Mouse (Mus musculus) neural tube, embryonic 11.5 days (tissue): ENCODE results near the gene Rgs14. TPM values are rescaled to one million over a fixed set of nuclear protein-coding genes. Genes with fewer than 3 reads are reported as not detected.

Experiments
- ATAC-seq: fragments of 200-750 bp; cut with Nextera tagmentation; 2 replicates; pipeline ENCODE4 v1.8.0; 2017; ENCODE audit warnings: moderate number of reproducible peaks, mild to moderate bottlenecking, moderate TSS enrichment, moderate library complexity; ENCODE audit not compliant: insufficient read depth, low FRiP score, low TSS enrichment
- DNase-seq: peaks from one replicate; pipeline ENCODE4 v3.0.0-alpha.2; 2015; ENCODE audit warnings: low spot score
- H3K27ac ChIP-seq: fragments of 300-500 bp; sonication (generic); 2 replicates; pipeline ENCODE4 v1.5.1; 2014; ENCODE audit warnings: low read depth, mild to moderate bottlenecking, low read length
- H3K27me3 ChIP-seq: fragments of 300-500 bp; sonication (generic); 2 replicates; pipeline ENCODE4 v1.6.1; 2014; ENCODE audit warnings: mild to moderate bottlenecking, low read length, mixed read lengths; ENCODE audit not compliant: control insufficient read depth, insufficient read depth
- H3K36me3 ChIP-seq: fragments of 300-500 bp; sonication (generic); 2 replicates; pipeline ENCODE4 v1.6.1; 2014; ENCODE audit warnings: mild to moderate bottlenecking, low read length, moderate library complexity, mixed read lengths; ENCODE audit not compliant: control insufficient read depth, insufficient read depth
- H3K4me1 ChIP-seq: fragments of 300-500 bp; sonication (generic); 2 replicates; pipeline ENCODE4 v1.6.1; 2014; ENCODE audit warnings: low read length, mixed read lengths; ENCODE audit not compliant: control insufficient read depth, insufficient read depth
- H3K4me2 ChIP-seq: fragments of 300-500 bp; sonication (generic); 2 replicates; pipeline ENCODE4 v1.6.1; 2014; ENCODE audit warnings: low read depth, mild to moderate bottlenecking, moderate library complexity
- H3K4me3 ChIP-seq: fragments of 300-500 bp; sonication (generic); 2 replicates; pipeline ENCODE4 v1.5.1; 2014; ENCODE audit warnings: low read depth, low read length
- H3K9ac ChIP-seq: fragments of 300-500 bp; sonication (generic); 2 replicates; pipeline ENCODE4 v1.6.1; 2014; ENCODE audit warnings: mild to moderate bottlenecking, low read length
- H3K9me3 ChIP-seq: fragments of 300-500 bp; sonication (generic); 2 replicates; pipeline ENCODE4 v1.6.1; 2016; ENCODE audit warnings: low read length; ENCODE audit not compliant: control insufficient read depth
- WGBS: fragments of 180-500 bp; shearing (Covaris S2); extraction: QIAGEN DNeasy Blood & Tissue Kit; methylation state at CpG from one replicate; pipeline ENCODE4 v1.1.7; 2014; 5-methylcytosine and 5-hydroxymethylcytosine counted together
- polyA plus RNA-seq: library from polyadenylated mRNA; unstranded; fragments of >200 nt; fragmentation: Nextera tagmentation; extraction: Ambion mirVana; gene quantifications from 2 replicates; pipeline ENCODE4 v1.2.1, GENCODE M21; 2014

Rgs14 gene
- polyA plus RNA-seq, 1 experiment from 2014 or later = 0.97 TPM

- H3K4me3 ChIP-seq = peak overlapping the region; percentile 62
- no peak overlapping the region for H3K27ac ChIP-seq
These were observed 40.9 kb upstream of the Rgs14 start for GRCm38 (mm10) chr13:55328641-55329040.

DNA sequence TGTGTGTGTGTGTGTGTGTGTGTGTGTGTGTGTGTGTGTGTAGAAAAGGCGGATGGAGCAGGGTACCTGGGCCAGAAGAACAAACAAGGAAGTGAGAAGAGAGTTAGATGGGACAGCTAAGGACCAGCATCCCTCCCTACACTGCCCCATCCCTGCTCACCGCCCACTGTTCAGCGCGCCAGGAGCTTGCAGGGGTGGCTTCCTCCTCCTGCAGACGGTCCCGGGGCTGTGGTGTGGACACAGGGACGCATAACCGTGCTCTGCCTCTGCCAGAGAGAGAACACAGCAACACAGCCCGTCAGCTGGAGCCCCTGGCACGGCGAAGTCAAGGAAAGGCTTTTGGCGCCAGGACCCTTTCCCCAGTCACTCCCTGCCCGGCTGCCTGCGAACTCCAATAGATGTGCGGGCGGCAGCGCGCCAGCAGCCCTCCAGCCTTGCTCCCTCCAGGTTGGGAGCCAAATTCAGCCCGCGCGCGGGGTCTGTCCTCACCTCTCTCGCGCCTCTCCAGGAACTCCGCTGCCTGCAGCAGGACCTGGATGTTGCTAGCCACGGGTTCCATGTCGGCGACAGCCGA lies 40.3 kb upstream of the Rgs14 start:
- peak; percentile 36; the same call in 1 of the 2 replicates for ATAC-seq
- peak; percentile 76 for DNase-seq
- Histone ChIP-seq H3K4me3 (peak overlapping the region; percentile 62), H3K27ac (peak overlapping the region; percentile 84; the same call in 1 of the 2 replicates), H3K4me2 (peak overlapping the region; percentile 81), H3K4me1 (peaks cover 12% of the 10 kb centered on the region), H3K36me3 (peaks cover 11% of the 10 kb centered on the region), H3K27me3 (no peaks in the 10 kb centered on the region), H3K9me3 (no peaks in the 10 kb centered on the region), H3K9ac (peak overlapping the region; percentile 63)
- 2% methylated on average over 29 of the region's 29 CpGs for WGBS

More at GRCm38 (mm10) chr13:55328641-55329040, 40.9 kb upstream of the Rgs14 start:
- peak overlapping the region; percentile 63 for H3K9ac ChIP-seq
- 87% methylated on average over 4 of the region's 4 CpGs for WGBS
- DNase-seq (no peak), ATAC-seq (no peak)
- peaks cover 12% of the 10 kb centered on the region for H3K4me1 ChIP-seq
- H3K9me3 ChIP-seq = no peaks in the 10 kb centered on the region
- no peaks in the 10 kb centered on the region for H3K27me3 ChIP-seq
- peak overlapping the region; percentile 81 for H3K4me2 ChIP-seq
- H3K36me3 ChIP-seq = peaks cover 15% of the 10 kb centered on the region

DNA sequence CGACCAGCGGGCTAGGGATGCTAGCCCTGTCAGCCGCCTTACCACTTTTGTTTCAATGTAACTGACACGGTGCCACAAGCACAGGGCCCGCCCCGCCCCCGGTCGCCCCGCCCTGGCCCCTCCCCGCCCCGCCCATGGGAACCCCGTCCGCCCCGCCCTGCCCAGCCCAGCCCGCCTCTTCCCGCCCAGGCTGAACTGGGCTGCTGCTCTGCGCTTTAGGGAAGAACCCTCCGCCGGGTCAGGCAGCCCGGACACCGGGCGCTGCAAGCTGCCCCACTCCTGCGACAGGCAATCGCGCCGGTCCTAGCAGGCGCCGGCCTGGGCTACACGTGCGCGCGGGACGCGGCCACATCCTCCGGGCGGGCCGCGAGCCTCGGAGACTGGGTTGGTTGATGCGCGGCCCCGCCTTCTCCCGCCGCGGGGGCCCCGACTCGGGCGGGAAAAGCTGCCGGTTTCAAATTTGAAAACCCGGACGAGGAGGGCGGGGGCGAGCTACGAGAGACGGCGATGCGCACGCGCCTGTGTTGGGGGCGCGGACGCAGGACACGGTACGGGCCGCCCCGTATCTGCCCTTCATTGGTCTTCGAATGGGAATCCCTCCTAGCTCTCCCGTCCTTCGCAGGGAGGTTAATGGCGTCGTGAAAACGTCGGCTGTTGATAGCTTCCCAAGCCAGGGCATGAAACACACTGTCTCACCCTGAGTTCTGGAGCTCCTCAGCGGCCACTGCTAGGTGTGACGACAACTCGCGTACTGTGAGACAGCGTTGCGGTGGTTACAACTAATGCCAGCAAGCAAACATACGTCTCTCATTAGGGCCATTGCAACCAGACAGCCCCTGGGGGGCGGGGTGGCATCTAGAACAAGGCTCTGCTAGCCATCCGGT lies 39.6 kb upstream of the Rgs14 start, which contains the start of gene Mxd3:
Gene Mxd3 (minus strand): TSS at position 141 of the 884 bp plus-strand sequence.
- H3K9me3 ChIP-seq = no peaks in the 10 kb centered on the region
- H3K4me2 ChIP-seq = peak within 1 kb of the TSS; percentile 81
- peaks cover 9% of the 10 kb centered on the region for H3K36me3 ChIP-seq
- H3K4me3 ChIP-seq = peak within 1 kb of the TSS; percentile 62
- H3K4me1 ChIP-seq = peaks cover 12% of the 10 kb centered on the region
- peak within 1 kb of the TSS; percentile 84 for H3K27ac ChIP-seq
- peak within 1 kb of the TSS; percentile 63 for H3K9ac ChIP-seq
- under 1% methylated on average over 58 of the region's 82 CpGs for WGBS
- ATAC-seq (peak; percentile 84), DNase-seq (peak; percentile 93)
- H3K27me3 ChIP-seq = no peaks in the 10 kb centered on the region

DNA sequence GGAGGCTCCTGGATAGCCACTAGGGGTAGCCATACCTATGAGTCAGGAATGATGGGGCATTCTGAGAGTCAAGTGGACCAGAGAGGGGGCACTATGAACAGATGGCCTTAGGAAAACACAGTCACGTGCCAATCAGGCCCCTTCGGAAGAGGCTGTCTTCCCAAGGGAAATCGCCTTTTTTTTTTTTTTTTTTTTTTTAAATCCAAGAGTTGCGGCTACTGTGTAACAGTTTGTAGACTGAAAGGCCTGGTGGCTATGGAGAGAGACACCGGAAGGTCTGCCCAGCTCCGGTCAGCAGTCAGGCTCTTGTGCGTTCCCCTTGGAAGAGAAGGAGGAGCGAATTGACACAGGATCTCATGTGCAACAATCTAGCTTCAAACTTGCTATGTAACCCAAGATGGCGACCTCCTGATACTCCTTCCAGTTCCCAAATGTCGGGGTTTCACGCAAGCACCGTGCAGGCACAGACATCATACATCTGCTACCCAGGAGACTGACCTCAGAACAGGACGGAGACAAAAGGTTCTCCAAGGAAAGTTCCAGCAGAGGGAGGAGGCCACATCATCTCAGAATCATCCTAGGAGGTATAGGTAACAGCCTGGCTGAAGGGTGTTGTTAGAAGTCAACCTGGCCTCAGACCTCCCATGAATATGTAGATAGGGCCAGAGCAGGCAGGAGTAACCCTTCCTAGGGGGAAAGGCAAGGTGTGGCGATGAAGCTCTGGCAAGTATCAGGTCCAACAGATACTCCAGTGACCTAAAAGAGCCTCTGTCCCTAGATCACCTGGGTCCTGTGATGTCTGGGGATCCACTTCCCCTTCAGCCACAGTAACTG lies 38.7 kb upstream of the Rgs14 start:
- no peak; the same call in 1 of the 2 replicates for ATAC-seq
- no peaks in the 10 kb centered on the region for H3K9me3 ChIP-seq
- DNase-seq = no peak
- H3K9ac ChIP-seq = peak overlapping the region; percentile 63
- peak overlapping the region; percentile 84 for H3K27ac ChIP-seq
- peaks cover 12% of the 10 kb centered on the region for H3K4me1 ChIP-seq
- H3K36me3 ChIP-seq = peaks cover 3% of the 10 kb centered on the region
- no peaks in the 10 kb centered on the region for H3K27me3 ChIP-seq
- H3K4me2 ChIP-seq = peak overlapping the region; percentile 81
- H3K4me3 ChIP-seq = peak overlapping the region; percentile 62
- WGBS = 49% methylated on average over 14 of the region's 14 CpGs

DNA sequence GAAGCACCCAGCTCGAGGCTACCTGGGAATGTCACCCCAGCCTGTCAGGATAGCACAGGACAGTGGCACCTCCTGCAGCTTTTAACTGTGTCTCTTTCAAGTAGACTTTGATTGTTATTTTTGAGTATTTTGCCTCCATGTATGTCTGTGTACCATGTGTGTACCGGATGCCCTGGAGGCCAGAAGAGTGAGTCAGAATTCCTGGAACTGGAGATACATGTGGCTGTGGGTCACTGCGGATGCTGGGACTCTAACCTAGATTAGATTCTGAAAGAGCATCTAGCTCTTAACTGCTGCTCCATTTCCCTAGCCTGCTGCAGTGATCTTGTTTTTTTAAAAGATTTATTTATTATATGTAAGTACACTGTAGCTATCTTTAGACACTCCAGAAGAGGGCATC lies 37.2 kb upstream of the Rgs14 start:
- DNase-seq (no peak), ATAC-seq (no peak)
- no peak overlapping the region for H3K9ac ChIP-seq
- H3K27ac ChIP-seq = no peak overlapping the region
- 90% methylated on average over 3 of the region's 3 CpGs for WGBS
- H3K4me3 ChIP-seq = no peak overlapping the region
- H3K36me3 ChIP-seq = no peaks in the 10 kb centered on the region
- H3K27me3 ChIP-seq = no peaks in the 10 kb centered on the region
- H3K4me2 ChIP-seq = no peak overlapping the region
- H3K4me1 ChIP-seq = peaks cover 12% of the 10 kb centered on the region
- no peaks in the 10 kb centered on the region for H3K9me3 ChIP-seq

DNA sequence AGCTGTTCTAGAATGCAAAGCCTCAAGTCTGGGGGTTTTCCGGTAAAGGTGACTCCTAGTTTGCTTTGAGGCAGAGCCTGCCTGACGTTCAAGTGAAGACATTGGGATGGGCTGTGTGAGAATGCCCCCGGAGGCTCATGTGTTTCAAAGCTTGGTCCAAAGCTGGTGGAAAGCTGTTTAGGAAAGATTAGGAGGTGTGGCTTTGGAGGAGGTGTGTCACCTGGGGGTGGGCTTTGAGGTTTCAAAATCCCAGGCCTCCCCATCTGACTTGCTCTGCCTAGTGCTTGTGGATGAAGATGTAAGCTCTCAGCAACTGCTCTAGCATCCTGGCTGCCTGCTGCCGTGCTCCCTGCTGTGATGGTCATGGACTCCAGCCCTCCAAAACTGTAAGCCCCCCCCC lies 33.8 kb upstream of the Rgs14 start:
- Histone ChIP-seq H3K27me3 (no peaks in the 10 kb centered on the region), H3K27ac (no peak overlapping the region), H3K4me1 (no peaks in the 10 kb centered on the region), H3K4me3 (no peak overlapping the region), H3K9me3 (no peaks in the 10 kb centered on the region), H3K36me3 (no peaks in the 10 kb centered on the region), H3K4me2 (no peak overlapping the region), H3K9ac (no peak overlapping the region)
- no peak for DNase-seq
- ATAC-seq = no peak
- 85% methylated on average over 4 of the region's 4 CpGs for WGBS

- no peak overlapping the region for H3K4me3 ChIP-seq
- H3K4me1 ChIP-seq = no peaks in the 10 kb centered on the region
- H3K36me3 ChIP-seq = no peaks in the 10 kb centered on the region
- no peak overlapping the region for H3K9ac ChIP-seq
- H3K9me3 ChIP-seq = no peaks in the 10 kb centered on the region
- DNase-seq (no peak), ATAC-seq (no peak)
- 59% methylated on average over 10 of the region's 10 CpGs for WGBS
- H3K27ac ChIP-seq = no peak overlapping the region
- H3K4me2 ChIP-seq = no peak overlapping the region
- H3K27me3 ChIP-seq = no peaks in the 10 kb centered on the region
These were observed 32.1 kb upstream of the Rgs14 start for GRCm38 (mm10) chr13:55337341-55337975.
